Mouse (Mus musculus): ENCODE measurements at regions not wholly inside any gene's neighbourhood (a gene's known extent, or its start where the extent isn't known, plus 50 kb on each side); places are given as distances from the start of the nearest gene placed in this dataset.
"Not testable (repeated sequence)": the region's sequence is repeated elsewhere in the genome, so short reads cannot be mapped to it uniquely, and the experiment has no call there.

- ATAC-seq (ENCODE audit: low TSS enrichment) = no peak
Measured at GRCm38 (mm10) chrX:122935358-122935757, 94.1 kb downstream of the Gm17521 start.

GRCm38 (mm10) chrX:122892682-122893081, 136.8 kb downstream of the Gm17521 start:
- peak; percentile 81 for ATAC-seq (ENCODE audit: low TSS enrichment)

DNA sequence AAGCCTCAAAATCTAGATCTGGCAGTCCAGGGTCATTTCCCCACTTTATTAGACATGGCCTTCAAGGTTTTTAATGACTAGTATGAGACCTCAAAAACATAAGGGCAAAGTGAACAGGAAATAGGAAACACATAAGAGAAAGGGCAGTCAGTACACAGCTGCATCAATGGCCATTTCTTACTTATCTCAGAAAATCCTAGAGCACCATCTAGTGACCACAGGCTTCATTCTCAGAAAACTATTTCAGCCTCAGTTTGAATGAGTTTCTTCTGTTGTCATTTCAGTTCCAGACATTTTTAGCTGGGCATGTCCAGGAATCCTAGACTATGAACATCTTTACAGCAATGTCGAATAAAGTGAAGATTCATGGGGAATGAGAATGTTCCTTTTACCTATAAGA, 175.0 kb downstream of the Gm17521 start:
- 0 out of 2 replicates have a peak, but pooled peaks have one; percentile 38 for ATAC-seq (ENCODE audit: low TSS enrichment)

DNA sequence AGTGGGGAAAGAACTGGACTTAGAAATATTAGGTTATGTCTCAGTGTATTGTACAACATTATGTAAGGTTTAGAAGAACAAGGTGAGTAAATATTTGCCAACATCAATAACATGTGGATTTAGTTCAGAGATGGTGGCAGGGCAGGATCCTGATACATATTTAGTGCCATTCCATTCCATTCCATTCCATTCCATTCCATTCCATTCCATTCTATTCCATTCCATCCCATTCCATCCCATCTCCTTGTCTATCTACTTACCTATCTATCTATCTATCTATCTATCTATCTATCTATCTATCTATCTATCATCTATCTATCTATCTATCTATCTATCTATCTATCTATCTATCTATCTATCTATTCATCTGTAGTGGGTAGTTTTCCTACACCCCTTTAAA, 198.2 kb downstream of the Gm17521 start:
- ATAC-seq (ENCODE audit: low TSS enrichment) = not testable (repeated sequence)

DNA sequence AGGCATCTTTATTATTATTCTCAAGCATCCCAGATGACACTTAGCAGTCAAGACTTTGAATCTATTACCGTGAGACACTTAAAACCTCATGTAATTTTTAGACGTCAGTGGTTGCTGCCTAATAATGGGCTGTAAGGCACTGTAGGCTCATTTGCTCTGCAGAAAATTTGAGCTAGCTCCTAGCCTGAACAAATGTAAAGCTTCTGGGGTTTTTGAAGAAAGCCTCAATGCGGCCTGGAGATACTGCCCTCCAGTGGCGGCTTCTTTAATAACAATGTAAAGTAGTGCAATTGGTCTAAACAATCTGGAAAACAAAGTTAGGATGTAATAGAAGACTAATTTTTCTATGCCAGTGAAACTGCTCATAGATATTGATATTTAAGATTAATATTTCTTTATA, 203.4 kb downstream of the Gm17521 start:
- peak; percentile 64 for ATAC-seq (ENCODE audit: low TSS enrichment)

Measured in frontal cortex, adult (tissue).